Mouse (Mus musculus) spleen, postnatal 10 days (tissue): ENCODE measurements around the gene Guca1a.

Experiments used
- DNase-seq, 2 experiments: peaks; one replicate each; pipeline ENCODE4 v3.0.0; 2021 to 2022; ENCODE audit warnings: low spot score in 2 of 2

Guca1a gene

GRCm38 (mm10) chr17:47349721-47350319 lies 50.6 kb downstream of the Guca1a start:
- DNase-seq = no peak
